Mouse (Mus musculus) kidney, postnatal 36 days (tissue): ENCODE measurements around the gene Olfr272.
A peak's percentile ranks its signal among the peaks of the same experiment; 100 is the strongest.

Source experiments
- DNase-seq, 2 experiments: peaks; one replicate each; pipeline ENCODE4 v3.0.0; 2021 to 2022; ENCODE audit warnings: mixed read lengths in 2 of 2

Gene Olfr272

GRCm38 (mm10) chr4:52919078-52919477 is at the start of gene Olfr272:
Gene Olfr272, minus strand, starts transcription at chr4:52919178.
- DNase-seq: no peak

GRCm38 (mm10) chr4:52964247-52964646 is 45.3 kb upstream of the Olfr272 start, which contains the start of gene Olfr270:
Gene Olfr270, plus strand, starts transcription at chr4:52964547.
- no peak for DNase-seq

GRCm38 (mm10) chr4:52958693-52959092 is 39.7 kb upstream of the Olfr272 start:
- peak; percentile 1 to 25 for DNase-seq

- DNase-seq: no peak
Observed at GRCm38 (mm10) chr4:52949005-52949404, 30.0 kb upstream of the Olfr272 start.

DNA sequence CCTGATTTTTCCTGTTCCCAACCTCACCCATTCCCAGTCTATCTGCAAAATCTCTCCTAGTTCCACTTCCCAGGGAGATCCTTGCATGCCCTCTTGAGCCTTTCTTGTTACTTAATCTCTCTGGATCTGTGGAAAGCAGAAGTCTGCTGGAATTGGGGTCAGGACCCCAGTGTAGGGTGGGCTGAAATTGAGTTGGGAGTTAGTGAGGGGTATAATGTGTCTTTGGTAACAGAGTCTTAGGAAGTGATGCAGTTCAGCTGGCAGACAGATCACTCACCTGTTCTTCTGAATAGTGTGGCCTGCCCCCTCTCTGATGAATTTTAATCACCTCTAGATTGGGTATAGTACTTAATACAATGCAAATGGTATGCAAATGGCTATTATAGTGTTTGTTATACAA is 27.7 kb upstream of the Olfr272 start:
- DNase-seq: no peak

DNA sequence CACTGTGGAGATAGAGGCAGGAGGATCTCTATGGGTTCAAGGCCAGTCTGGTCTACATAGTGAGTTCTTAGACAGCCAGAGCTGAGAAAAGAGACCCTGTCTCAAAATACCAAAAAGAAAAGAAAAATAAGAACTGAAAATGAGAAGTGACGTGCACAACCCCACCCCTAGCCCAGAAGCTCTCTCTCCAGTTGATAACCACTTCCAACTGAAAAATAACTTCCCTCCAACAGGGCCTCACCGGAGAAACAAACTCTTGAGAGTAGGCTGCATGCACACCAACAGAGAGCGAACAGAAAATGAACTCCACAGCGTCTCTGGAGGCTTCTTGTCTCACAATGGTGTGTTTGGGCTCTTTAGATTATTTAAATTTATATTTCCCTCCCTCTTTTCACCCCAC is 11.5 kb upstream of the Olfr272 start:
- no peak for DNase-seq

DNA sequence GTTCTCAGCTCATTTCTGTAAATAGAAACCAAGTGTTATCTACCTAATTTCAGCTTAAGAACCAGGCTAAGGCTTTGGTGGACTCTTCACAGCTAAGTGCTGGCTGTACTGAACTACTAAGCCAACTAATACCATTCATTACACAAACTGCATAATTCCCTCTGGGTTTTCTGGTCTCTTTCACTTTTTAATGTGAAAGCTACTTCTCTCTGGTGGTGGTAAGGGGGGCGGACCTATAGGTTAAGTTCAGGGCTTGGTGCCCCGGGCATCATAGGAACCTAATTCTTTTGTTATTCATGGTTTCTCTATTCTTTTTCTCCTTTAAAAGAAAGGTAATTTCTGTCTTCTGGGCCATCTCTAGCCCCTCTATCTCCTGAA is 1.7 kb downstream of the Olfr272 start:
- no peak for DNase-seq

DNA sequence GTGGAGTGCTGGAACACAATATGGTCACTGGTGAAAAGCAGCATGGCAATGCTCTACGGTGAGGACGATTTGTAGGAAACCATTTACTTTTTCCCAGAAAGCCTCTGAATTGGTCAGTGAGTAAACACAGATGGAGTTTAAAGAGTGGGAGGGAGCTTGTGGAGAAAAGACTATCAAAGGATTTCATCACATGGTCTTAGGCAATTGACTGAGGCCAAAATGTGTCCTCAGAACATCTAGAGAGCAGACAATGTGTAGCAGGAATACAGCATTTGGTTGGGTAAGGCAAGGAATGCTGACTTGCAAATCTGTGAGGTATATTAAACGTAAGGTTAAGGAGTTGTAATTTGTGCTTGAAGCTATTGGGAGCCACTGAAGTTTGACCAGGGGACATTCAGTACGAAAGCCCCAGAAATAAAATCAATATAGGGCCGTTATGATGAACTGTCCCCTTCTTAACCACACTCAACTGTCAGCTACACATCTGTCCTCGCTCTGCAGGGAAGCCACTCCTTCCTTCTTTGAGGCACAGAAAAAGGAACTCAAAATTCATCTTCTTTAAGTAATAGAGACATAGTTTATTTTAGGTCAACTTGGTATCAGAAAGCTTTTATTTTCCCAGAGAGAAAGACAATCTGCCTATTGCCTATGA is 2.2 kb downstream of the Olfr272 start:
- no peak for DNase-seq

DNA sequence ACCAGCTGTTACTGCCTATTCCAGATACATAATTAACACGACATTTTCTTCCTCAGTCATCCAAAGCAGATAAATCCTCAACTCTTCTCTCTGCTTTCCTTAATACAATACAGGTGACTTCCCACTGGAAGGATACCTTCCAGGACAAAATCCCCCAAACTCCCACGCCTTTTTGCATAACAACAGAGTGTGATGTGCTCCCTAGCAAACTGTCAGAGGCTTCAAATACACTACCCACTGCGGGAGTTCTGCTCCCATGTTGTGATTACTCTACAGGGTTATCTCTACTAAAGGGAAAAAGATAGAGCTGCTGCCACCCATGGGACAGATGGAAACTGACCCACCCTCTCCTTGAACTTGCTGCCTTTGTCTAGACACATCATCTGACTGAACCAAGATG is 6.6 kb downstream of the Olfr272 start:
- DNase-seq: no peak

GRCm38 (mm10) chr4:52909542-52909941 is 9.4 kb downstream of the Olfr272 start:
- no peak for DNase-seq

- DNase-seq: no peak
Observed at GRCm38 (mm10) chr4:52864156-52864555, 54.8 kb downstream of the Olfr272 start.
